Mouse (Mus musculus) embryonic facial prominence, embryonic 10.5 days (tissue): ENCODE measurements around the gene Golga5. TPM values are rescaled to one million over a fixed set of nuclear protein-coding genes. Genes with fewer than 3 reads are reported as not detected.

Experiments
- DNase-seq: peaks from one replicate; pipeline ENCODE4 v3.0.0-alpha.2; 2017; ENCODE audit warnings: low spot score
- H3K27ac ChIP-seq: fragments of 300-500 bp; sonication (generic); replicated peaks from 2 replicates; pipeline ENCODE4 v1.5.1; 2016; ENCODE audit warnings: mild to moderate bottlenecking
- H3K27me3 ChIP-seq: fragments of 300-500 bp; sonication (generic); replicated peaks from 2 replicates; pipeline ENCODE4 v1.6.1; 2016; ENCODE audit warnings: low read depth, mild to moderate bottlenecking; ENCODE audit not compliant: poor library complexity, severe bottlenecking
- H3K36me3 ChIP-seq: fragments of 300-500 bp; sonication (generic); replicated peaks from 2 replicates; pipeline ENCODE4 v1.6.1; 2016; ENCODE audit warnings: mild to moderate bottlenecking, moderate library complexity
- H3K4me1 ChIP-seq: fragments of 300-500 bp; sonication (generic); 2 replicates; pipeline ENCODE4 v1.6.1; 2016
- H3K4me3 ChIP-seq: fragments of 300-500 bp; sonication (generic); 2 replicates; pipeline ENCODE4 v1.5.1; 2016; ENCODE audit warnings: mild to moderate bottlenecking, moderate library complexity
- H3K9me3 ChIP-seq: fragments of 300-500 bp; sonication (generic); 2 replicates; pipeline ENCODE4 v1.6.1; 2016; ENCODE audit warnings: mild to moderate bottlenecking
- WGBS: fragments of 180-500 bp; shearing (Covaris S2); methylation state at CpG from one replicate; pipeline ENCODE4 v1.1.7; 2016; 5-methylcytosine and 5-hydroxymethylcytosine counted together
- polyA plus RNA-seq: library from polyadenylated mRNA; unstranded; fragments of >200 nt; fragmentation: Nextera tagmentation; extraction: Ambion mirVana; gene quantifications from 2 replicates; pipeline ENCODE4 v1.2.1, GENCODE M21; 2016

The Golga5 gene
- polyA plus RNA-seq, 1 experiment from 2014 or later, result 31.3 TPM

- WGBS, result 87% methylated on average over 5 of the region's 5 CpGs
- peak overlapping the region; percentile 70 for H3K27ac ChIP-seq
- DNase-seq, result no peak
- peaks cover 41% of the 10 kb centered on the region for H3K36me3 ChIP-seq
- no peaks in the 10 kb centered on the region for H3K9me3 ChIP-seq
- H3K4me1 ChIP-seq, result peaks cover 25% of the 10 kb centered on the region
- H3K4me3 ChIP-seq, result no peak overlapping the region
- no peaks in the 10 kb centered on the region for H3K27me3 ChIP-seq
These were observed 30.3 kb downstream of the Golga5 start for GRCm38 (mm10) chr12:102499210-102499609.

GRCm38 (mm10) chr12:102499723-102500122 lies 30.8 kb downstream of the Golga5 start:
- H3K27ac ChIP-seq, result peak overlapping the region; percentile 70
- H3K4me1 ChIP-seq, result peaks cover 25% of the 10 kb centered on the region
- no peak overlapping the region for H3K4me3 ChIP-seq
- H3K36me3 ChIP-seq, result peaks cover 37% of the 10 kb centered on the region
- H3K9me3 ChIP-seq, result no peaks in the 10 kb centered on the region
- peak; percentile 37 for DNase-seq
- no peaks in the 10 kb centered on the region for H3K27me3 ChIP-seq
- 64% methylated on average over 4 of the region's 4 CpGs for WGBS

- Histone ChIP-seq H3K27ac (no peak overlapping the region), H3K27me3 (no peaks in the 10 kb centered on the region), H3K4me1 (peaks cover 25% of the 10 kb centered on the region), H3K4me3 (no peak overlapping the region), H3K36me3 (peaks cover 25% of the 10 kb centered on the region), H3K9me3 (no peaks in the 10 kb centered on the region)
- WGBS, result 90% methylated on average over 2 of the region's 2 CpGs
- DNase-seq, result no peak
These were observed 32.1 kb downstream of the Golga5 start for GRCm38 (mm10) chr12:102501038-102501437.

GRCm38 (mm10) chr12:102501848-102502595 lies 33.1 kb downstream of the Golga5 start:
- H3K27ac ChIP-seq, result no peak overlapping the region
- no peak overlapping the region for H3K4me3 ChIP-seq
- WGBS, result 79% methylated on average over 8 of the region's 8 CpGs

GRCm38 (mm10) chr12:102505131-102505713 lies 36.3 kb downstream of the Golga5 start:
- Histone ChIP-seq H3K36me3 (no peaks in the 10 kb centered on the region), H3K4me1 (no peaks in the 10 kb centered on the region), H3K27ac (no peak overlapping the region), H3K9me3 (no peaks in the 10 kb centered on the region), H3K4me3 (no peak overlapping the region), H3K27me3 (no peaks in the 10 kb centered on the region)
- no peak for DNase-seq
- WGBS, result 77% methylated on average over 9 of the region's 9 CpGs

More at GRCm38 (mm10) chr12:102501848-102502595, 33.1 kb downstream of the Golga5 start:
- no peak for DNase-seq
- Histone ChIP-seq H3K9me3 (no peaks in the 10 kb centered on the region), H3K27me3 (no peaks in the 10 kb centered on the region), H3K4me1 (peaks cover 24% of the 10 kb centered on the region), H3K36me3 (peaks cover 15% of the 10 kb centered on the region)

- Histone ChIP-seq H3K27ac (no peak overlapping the region), H3K4me1 (peaks cover 3% of the 10 kb centered on the region), H3K9me3 (no peaks in the 10 kb centered on the region), H3K27me3 (no peaks in the 10 kb centered on the region), H3K36me3 (no peaks in the 10 kb centered on the region), H3K4me3 (no peak overlapping the region)
- WGBS, result 89% methylated on average over 7 of the region's 7 CpGs
- no peak for DNase-seq
These were observed 37.0 kb downstream of the Golga5 start for GRCm38 (mm10) chr12:102505949-102506348.

GRCm38 (mm10) chr12:102511363-102511762 lies 42.4 kb downstream of the Golga5 start:
- Histone ChIP-seq H3K36me3 (no peaks in the 10 kb centered on the region), H3K4me1 (peaks cover 25% of the 10 kb centered on the region), H3K9me3 (no peaks in the 10 kb centered on the region), H3K27me3 (no peaks in the 10 kb centered on the region), H3K4me3 (no peak overlapping the region), H3K27ac (peak overlapping the region; percentile 49; the same call in 1 of the 2 replicates)
- WGBS, result 10% methylated on average over 3 of the region's 3 CpGs
- DNase-seq, result no peak

- peaks cover 25% of the 10 kb centered on the region for H3K4me1 ChIP-seq
- H3K27me3 ChIP-seq, result no peaks in the 10 kb centered on the region
- no peak for DNase-seq
- no peak overlapping the region for H3K4me3 ChIP-seq
- 67% methylated on average over 6 of the region's 6 CpGs for WGBS
- no peaks in the 10 kb centered on the region for H3K9me3 ChIP-seq
- H3K27ac ChIP-seq, result peak overlapping the region; percentile 40
- no peaks in the 10 kb centered on the region for H3K36me3 ChIP-seq
These were observed 45.2 kb downstream of the Golga5 start for GRCm38 (mm10) chr12:102514151-102514550.

GRCm38 (mm10) chr12:102514751-102515150 lies 45.8 kb downstream of the Golga5 start:
- Histone ChIP-seq H3K4me3 (no peak overlapping the region), H3K36me3 (no peaks in the 10 kb centered on the region), H3K27ac (no peak overlapping the region), H3K9me3 (no peaks in the 10 kb centered on the region), H3K27me3 (no peaks in the 10 kb centered on the region), H3K4me1 (peaks cover 25% of the 10 kb centered on the region)
- no peak for DNase-seq
- 86% methylated on average over 6 of the region's 6 CpGs for WGBS

- WGBS, result 88% methylated on average over 4 of the region's 4 CpGs
These were observed 47.2 kb downstream of the Golga5 start for GRCm38 (mm10) chr12:102516151-102516550.

GRCm38 (mm10) chr12:102517647-102518046 lies 48.7 kb downstream of the Golga5 start:
- H3K36me3 ChIP-seq, result no peaks in the 10 kb centered on the region
- H3K4me1 ChIP-seq, result peaks cover 19% of the 10 kb centered on the region
- WGBS, result 84% methylated on average over 13 of the region's 13 CpGs
- H3K4me3 ChIP-seq, result no peak overlapping the region
- H3K27me3 ChIP-seq, result no peaks in the 10 kb centered on the region
- no peaks in the 10 kb centered on the region for H3K9me3 ChIP-seq
- H3K27ac ChIP-seq, result no peak overlapping the region
- no peak for DNase-seq

More at GRCm38 (mm10) chr12:102516151-102516550, 47.2 kb downstream of the Golga5 start:
- Histone ChIP-seq H3K27me3 (no peaks in the 10 kb centered on the region), H3K4me3 (no peak overlapping the region), H3K9me3 (no peaks in the 10 kb centered on the region), H3K27ac (no peak overlapping the region), H3K4me1 (peaks cover 19% of the 10 kb centered on the region), H3K36me3 (no peaks in the 10 kb centered on the region)
- DNase-seq, result no peak

GRCm38 (mm10) chr12:102519929-102520720 lies 51.2 kb downstream of the Golga5 start:
- H3K27me3 ChIP-seq, result no peaks in the 10 kb centered on the region
- H3K4me1 ChIP-seq, result peaks cover 7% of the 10 kb centered on the region
- DNase-seq, result no peak
- no peaks in the 10 kb centered on the region for H3K36me3 ChIP-seq
- H3K9me3 ChIP-seq, result no peaks in the 10 kb centered on the region
- 90% methylated on average over 12 of the region's 12 CpGs for WGBS
- H3K27ac ChIP-seq, result no peak overlapping the region
- H3K4me3 ChIP-seq, result no peak overlapping the region
